Mouse (Mus musculus) midbrain, embryonic 16.5 days (tissue): ENCODE results near the gene Eftud2. TPM values are rescaled to one million over a fixed set of nuclear protein-coding genes. Genes with fewer than 3 reads are reported as not detected.
A peak's percentile ranks its signal among the peaks of the same experiment; 100 is the strongest.

ENCODE experiments used
- ATAC-seq: fragments of 200-750 bp; cut with Nextera tagmentation; 2 replicates; pipeline ENCODE4 v1.8.0; 2017; ENCODE audit warnings: moderate TSS enrichment
- H3K27ac ChIP-seq: fragments of 300-500 bp; sonication (generic); 2 replicates; pipeline ENCODE4 v1.5.1; 2014; ENCODE audit warnings: mild to moderate bottlenecking, low read length, mixed read lengths
- H3K27me3 ChIP-seq: fragments of 300-500 bp; sonication (generic); 2 replicates; pipeline ENCODE4 v1.6.1; 2014; ENCODE audit warnings: low read depth, low read length, mixed read lengths; ENCODE audit not compliant: control insufficient read depth, insufficient read depth
- H3K36me3 ChIP-seq: fragments of 300-500 bp; sonication (generic); 2 replicates; pipeline ENCODE4 v1.6.1; 2014; ENCODE audit warnings: mild to moderate bottlenecking, low read length, moderate library complexity, mixed read lengths; ENCODE audit not compliant: control insufficient read depth, insufficient read depth
- H3K4me1 ChIP-seq: fragments of 300-500 bp; sonication (generic); 2 replicates; pipeline ENCODE4 v1.6.1; 2014; ENCODE audit warnings: mild to moderate bottlenecking, low read length, mixed read lengths; ENCODE audit not compliant: control insufficient read depth, insufficient read depth
- H3K4me2 ChIP-seq: fragments of 300-500 bp; sonication (generic); 2 replicates; pipeline ENCODE4 v1.6.1; 2014; ENCODE audit warnings: mild to moderate bottlenecking, low read length, mixed read lengths
- H3K4me3 ChIP-seq: fragments of 300-500 bp; sonication (generic); 2 replicates; pipeline ENCODE4 v1.5.1; 2014; ENCODE audit warnings: low read depth, mild to moderate bottlenecking, low read length, moderate library complexity, mixed read lengths
- H3K9ac ChIP-seq: fragments of 300-500 bp; sonication (generic); 2 replicates; pipeline ENCODE4 v1.6.1; 2014; ENCODE audit warnings: low read depth, low read length, mixed read lengths
- H3K9me3 ChIP-seq: fragments of 300-500 bp; sonication (generic); replicated peaks from 2 replicates; pipeline ENCODE4 v1.6.1; 2014; ENCODE audit warnings: mild to moderate bottlenecking, low read length, mixed read lengths; ENCODE audit not compliant: control insufficient read depth, poor library complexity, severe bottlenecking
- WGBS: fragments of 180-500 bp; shearing (Covaris S2); extraction: QIAGEN DNeasy Blood & Tissue Kit; methylation state at CpG from one replicate; pipeline ENCODE4 v1.1.7; 2014; 5-methylcytosine and 5-hydroxymethylcytosine counted together
- polyA plus RNA-seq: library from polyadenylated mRNA; unstranded; fragments of >200 nt; fragmentation: Nextera tagmentation; extraction: Ambion mirVana; gene quantifications from 2 replicates; pipeline ENCODE4 v1.2.1, GENCODE M21; 2015

Eftud2 gene
- polyA plus RNA-seq, 1 experiment from 2014 or later, result 133 TPM

- H3K4me1 ChIP-seq, result peaks cover 18% of the 10 kb centered on the region
- H3K27me3 ChIP-seq, result peaks cover 3% of the 10 kb centered on the region; the same call in 1 of the 2 replicates
- no peaks in the 10 kb centered on the region for H3K36me3 ChIP-seq
- peak; percentile 40; the same call in 1 of the 2 replicates for ATAC-seq
- peak overlapping the region; percentile 86 for H3K4me3 ChIP-seq
- H3K9ac ChIP-seq, result peak overlapping the region; percentile 87
- no peaks in the 10 kb centered on the region for H3K9me3 ChIP-seq
- peak overlapping the region; percentile 85 for H3K27ac ChIP-seq
- WGBS, result 0% methylated on average over 68 of the region's 92 CpGs
- peak overlapping the region; percentile 87 for H3K4me2 ChIP-seq
These were observed 62.4 kb downstream of the Eftud2 start for GRCm38 (mm10) chr11:102818121-102819020.

- no peak overlapping the region for H3K4me2 ChIP-seq
- peaks cover 18% of the 10 kb centered on the region for H3K4me1 ChIP-seq
- no peak overlapping the region for H3K9ac ChIP-seq
- ATAC-seq, result no peak
- no peaks in the 10 kb centered on the region for H3K27me3 ChIP-seq
- no peak overlapping the region for H3K4me3 ChIP-seq
- no peaks in the 10 kb centered on the region for H3K36me3 ChIP-seq
- no peaks in the 10 kb centered on the region for H3K9me3 ChIP-seq
- H3K27ac ChIP-seq, result no peak overlapping the region
These were observed 65.9 kb downstream of the Eftud2 start for GRCm38 (mm10) chr11:102814881-102815280.

- Histone ChIP-seq H3K4me2 (no peak overlapping the region), H3K27ac (no peak overlapping the region), H3K4me3 (no peak overlapping the region), H3K9me3 (no peaks in the 10 kb centered on the region), H3K36me3 (no peaks in the 10 kb centered on the region), H3K4me1 (0 out of 2 replicates have a peak, but pooled peaks cover 2% of the 10 kb centered on the region), H3K9ac (no peak overlapping the region), H3K27me3 (no peaks in the 10 kb centered on the region)
- 63% methylated on average over 4 of the region's 4 CpGs for WGBS
- ATAC-seq, result no peak
These were observed 69.9 kb downstream of the Eftud2 start for GRCm38 (mm10) chr11:102810721-102811485.

GRCm38 (mm10) chr11:102808246-102808645 lies 72.5 kb downstream of the Eftud2 start:
- Histone ChIP-seq H3K27ac (no peak overlapping the region), H3K4me3 (no peak overlapping the region), H3K9me3 (no peaks in the 10 kb centered on the region), H3K4me1 (0 out of 2 replicates have a peak, but pooled peaks cover 2% of the 10 kb centered on the region), H3K4me2 (no peak overlapping the region), H3K36me3 (no peaks in the 10 kb centered on the region), H3K27me3 (no peaks in the 10 kb centered on the region), H3K9ac (no peak overlapping the region)
- WGBS, result 80% methylated on average over 5 of the region's 5 CpGs
- ATAC-seq, result no peak

GRCm38 (mm10) chr11:102803453-102803852 lies 77.3 kb downstream of the Eftud2 start:
- Histone ChIP-seq H3K4me2 (no peak overlapping the region), H3K4me1 (no peaks in the 10 kb centered on the region), H3K9ac (no peak overlapping the region), H3K4me3 (no peak overlapping the region), H3K27me3 (no peaks in the 10 kb centered on the region), H3K36me3 (peaks cover 10% of the 10 kb centered on the region), H3K9me3 (no peaks in the 10 kb centered on the region), H3K27ac (no peak overlapping the region)
- ATAC-seq, result no peak
- 93% methylated on average over 5 of the region's 5 CpGs for WGBS

- Histone ChIP-seq H3K4me1 (no peaks in the 10 kb centered on the region), H3K27ac (no peak overlapping the region), H3K4me3 (no peak overlapping the region), H3K27me3 (no peaks in the 10 kb centered on the region), H3K4me2 (no peak overlapping the region), H3K9me3 (no peaks in the 10 kb centered on the region), H3K9ac (no peak overlapping the region), H3K36me3 (no peaks in the 10 kb centered on the region; the same call in 1 of the 2 replicates)
- no peak for ATAC-seq
- WGBS, result 48% methylated on average over 8 of the region's 8 CpGs
These were observed 86.6 kb downstream of the Eftud2 start for GRCm38 (mm10) chr11:102794157-102794556.

GRCm38 (mm10) chr11:102791682-102792445 lies 88.9 kb downstream of the Eftud2 start:
- ATAC-seq, result no peak
- Histone ChIP-seq H3K4me1 (no peaks in the 10 kb centered on the region), H3K9ac (no peak overlapping the region), H3K9me3 (no peaks in the 10 kb centered on the region), H3K36me3 (no peaks in the 10 kb centered on the region), H3K4me3 (no peak overlapping the region), H3K4me2 (no peak overlapping the region), H3K27ac (no peak overlapping the region), H3K27me3 (no peaks in the 10 kb centered on the region)
- WGBS, result 64% methylated on average over 14 of the region's 14 CpGs
